Comparison of ENCODE assay signal across 39 mouse cellular contexts in genomic region chr4:134108196-134108595, GRCm38 (mm10). TPM values are rescaled to one million over a fixed set of nuclear protein-coding genes. Genes with fewer than 3 reads are reported as not detected.
A peak's percentile ranks its signal among the peaks of the same experiment; 100 is the strongest.
DNase-seq lines count a peak whose midpoint lies in the region; ATAC-seq and TF ChIP-seq lines count a peak whose summit lies in the region.
"Had no signal": no experiment of that assay in that cellular context is flagged by ENCODE, and none has a peak within 500 bp of the region (broad histone marks: within the 10 kb centered on the region; RNA-seq: fewer than 3 reads in every experiment).

No protein-coding gene starts in this region.

- no peaks in the 10 kb centered on the region for H3K36me3 ChIP-seq in midbrain, embryonic 10.5 days
- H3K36me3 ChIP-seq in midbrain, postnatal 0 days (ENCODE audit: insufficient read depth, low read length): no peaks in the 10 kb centered on the region
- no peaks in the 10 kb centered on the region for H3K36me3 ChIP-seq in stomach, postnatal 0 days (ENCODE audit: control insufficient read depth, insufficient read depth, low read length)
- H3K36me3 ChIP-seq: heart, embryonic 13.5 days; limb, embryonic 15.5 days; liver, embryonic 13.5 days; neural tube, embryonic 15.5 days had no signal

- H3K27me3 ChIP-seq in midbrain, embryonic 10.5 days (ENCODE audit: low read depth, poor library complexity, severe bottlenecking): no peaks in the 10 kb centered on the region
- no peaks in the 10 kb centered on the region for H3K27me3 ChIP-seq in midbrain, postnatal 0 days (ENCODE audit: insufficient read depth, low read length)
- H3K27me3 ChIP-seq in stomach, postnatal 0 days (ENCODE audit: control insufficient read depth, insufficient read depth, low read length): no peaks in the 10 kb centered on the region
- H3K27me3 ChIP-seq: CH12.LX; heart, embryonic 13.5 days; limb, embryonic 15.5 days; liver, embryonic 13.5 days; neural tube, embryonic 15.5 days had no signal

- no peak overlapping the region for H3K4me2 ChIP-seq in midbrain, postnatal 0 days (ENCODE audit: low read depth, low read length, poor library complexity, severe bottlenecking)
- H3K4me2 ChIP-seq in stomach, postnatal 0 days (replicated peaks; ENCODE audit: low read depth): no peak overlapping the region
- H3K4me2 ChIP-seq: heart, embryonic 13.5 days; limb, embryonic 15.5 days; liver, embryonic 13.5 days; neural tube, embryonic 15.5 days had no signal

- H3K4me3 ChIP-seq in layer of hippocampus, adult 2 months: no peak overlapping the region
- H3K4me3 ChIP-seq in midbrain, embryonic 10.5 days: no peak overlapping the region
- no peak overlapping the region for H3K4me3 ChIP-seq in midbrain, postnatal 0 days (ENCODE audit: low read depth, low read length)
- H3K4me3 ChIP-seq in stomach, postnatal 0 days (ENCODE audit: low read depth, low read length): no peak overlapping the region
- H3K4me3 ChIP-seq: erythroblast, embryonic 14.5 days; heart, embryonic 13.5 days; limb, embryonic 15.5 days; liver, embryonic 13.5 days; neural tube, embryonic 15.5 days had no signal

- no peak for TF ChIP-seq CTCF in layer of hippocampus, adult 2 months (conservative IDR thresholded peaks at IDR 0.05)
- no peak for TF ChIP-seq CTCF in midbrain, postnatal 0 days (IDR thresholded peaks at IDR 0.05)
- no peak for TF ChIP-seq CTCF in stomach, postnatal 0 days (IDR thresholded peaks at IDR 0.05; ENCODE audit: low read depth)

- H3K27ac ChIP-seq in layer of hippocampus, adult 2 months: peak overlapping the region; percentile 87
- peak overlapping the region; percentile 19; the same call in 1 of the 2 replicates for H3K27ac ChIP-seq in midbrain, embryonic 10.5 days (replicated peaks)
- H3K27ac ChIP-seq in midbrain, postnatal 0 days (ENCODE audit: low read depth, low read length): no peak overlapping the region
- no peak overlapping the region for H3K27ac ChIP-seq in stomach, postnatal 0 days (replicated peaks)
- H3K27ac ChIP-seq: heart, embryonic 13.5 days; limb, embryonic 15.5 days; liver, embryonic 13.5 days; neural tube, embryonic 15.5 days had no signal

- peaks cover 39% of the 10 kb centered on the region for H3K4me1 ChIP-seq in midbrain, embryonic 10.5 days
- no peaks in the 10 kb centered on the region for H3K4me1 ChIP-seq in midbrain, postnatal 0 days (ENCODE audit: insufficient read depth, low read length)
- no peaks in the 10 kb centered on the region for H3K4me1 ChIP-seq in stomach, postnatal 0 days (replicated peaks; ENCODE audit: control insufficient read depth, insufficient read depth)

- no peak for ATAC-seq in midbrain, postnatal 0 days (ENCODE audit: low FRiP score)
- ATAC-seq in stomach, postnatal 0 days (ENCODE audit: low FRiP score, low TSS enrichment): peak; percentile 49; the same call in 1 of the 2 replicates
- ATAC-seq in activated CD4-positive, CD25-positive, alpha-beta regulatory T cell, adult 4 months: no peak
- ATAC-seq: intestine, embryonic 16.5 days had no signal

- H3K9me3 ChIP-seq in midbrain, embryonic 10.5 days (replicated peaks): no peaks in the 10 kb centered on the region
- H3K9me3 ChIP-seq in midbrain, postnatal 0 days (ENCODE audit: low read length): no peaks in the 10 kb centered on the region
- no peaks in the 10 kb centered on the region for H3K9me3 ChIP-seq in stomach, postnatal 0 days (ENCODE audit: control insufficient read depth, low read length)
- H3K9me3 ChIP-seq: heart, embryonic 13.5 days; limb, embryonic 15.5 days; liver, embryonic 13.5 days; neural tube, embryonic 15.5 days had no signal

- no peak for TF ChIP-seq EP300 in stomach, postnatal 0 days (optimal IDR thresholded peaks at IDR 0.05)

- 57% methylated on average over 5 of the region's 5 CpGs for WGBS in midbrain, embryonic 10.5 days
- WGBS in midbrain, postnatal 0 days: 73% methylated on average over 5 of the region's 5 CpGs
- WGBS in stomach, postnatal 0 days: 52% methylated on average over 5 of the region's 5 CpGs

- DNase-seq in embryo, embryonic 10 days (ENCODE audit: low spot score): peak; percentile 55
- DNase-seq in embryo, embryonic 11 days: no peak
- DNase-seq in layer of hippocampus, adult 2 months (ENCODE audit: low spot score in 2 of 2): no peak
- DNase-seq in layer of hippocampus, adult 11-12 months (ENCODE audit: low spot score): no peak
- no peak for DNase-seq in midbrain, embryonic 10.5 days (ENCODE audit: low spot score)
- no peak for DNase-seq in midbrain, postnatal 0 days (ENCODE audit: low spot score)
- no peak for DNase-seq in stomach, postnatal 0 days (ENCODE audit: low spot score)
- DNase-seq: adrenal gland, adult 2 months; adrenal gland, postnatal 36 days; cerebellum, adult 18-20 months; cerebellum, postnatal 10 days; gastrocnemius, postnatal 14 days; heart, adult 18-20 months; heart, postnatal 10 days; kidney, adult 9 months; kidney, postnatal 10 days; liver, embryonic 13.5 days; lung, adult 18-20 months; midbrain, embryonic 14.5 days; retina, postnatal 1 day; right cerebral cortex, postnatal 14 days had no signal

- no peak overlapping the region for H3K9ac ChIP-seq in midbrain, postnatal 0 days (replicated peaks; ENCODE audit: low read length, poor library complexity, severe bottlenecking)
- H3K9ac ChIP-seq in stomach, postnatal 0 days (ENCODE audit: low read length): no peak overlapping the region
- H3K9ac ChIP-seq: heart, embryonic 13.5 days; liver, embryonic 13.5 days; neural tube, embryonic 15.5 days had no signal

RNA-seq across cellular contexts. Expression of gene Ubxn11, which starts 5.8 kb away (rescaled TPM):
- total RNA-seq in layer of hippocampus, adult 2 months (2021): 10 to 100 TPM; 34.0 to 42.4 TPM
- 4.8 and 6.5 TPM in 2 replicates for polyA plus RNA-seq in midbrain, embryonic 10.5 days (2016; fragmentation: Nextera tagmentation; extraction: Ambion mirVana)
- total RNA-seq in midbrain, postnatal 0 days (2014; rRNA removed): 4.9 and 8.4 TPM in 2 replicates
- 11.2 and 13.7 TPM in 2 replicates for polyA plus RNA-seq in midbrain, postnatal 0 days (2015; fragmentation: Nextera tagmentation; extraction: Ambion mirVana)
- 1.3 TPM in 2 replicates for polyA plus RNA-seq in stomach, postnatal 0 days (2015; fragmentation: Nextera tagmentation; extraction: Ambion mirVana)
- 10 to 100 TPM; 33.7 to 34.2 TPM for polyA plus RNA-seq in activated CD4-positive, CD25-positive, alpha-beta regulatory T cell, adult 4 months (2017; shearing (Covaris generic))

RNA-seq across cellular contexts. Expression of gene Cd52, which starts 13.3 kb away (rescaled TPM):
- total RNA-seq in layer of hippocampus, adult 2 months (2021): 1 to 10 TPM; 1.1 to 3.8 TPM
- polyA plus RNA-seq in midbrain, embryonic 10.5 days (2016; fragmentation: Nextera tagmentation; extraction: Ambion mirVana): 5.1 TPM in 2 replicates
- 0.66 TPM in 1 of 2 replicates, not detected in the other for total RNA-seq in midbrain, postnatal 0 days (2014; rRNA removed)
- 2.0 and 2.7 TPM in 2 replicates for polyA plus RNA-seq in midbrain, postnatal 0 days (2015; fragmentation: Nextera tagmentation; extraction: Ambion mirVana)
- 18.0 and 20.3 TPM in 2 replicates for polyA plus RNA-seq in stomach, postnatal 0 days (2015; fragmentation: Nextera tagmentation; extraction: Ambion mirVana)
- 1,000 to 10,000 TPM; 3,607 to 4,442 TPM for polyA plus RNA-seq in activated CD4-positive, CD25-positive, alpha-beta regulatory T cell, adult 4 months (2017; shearing (Covaris generic))
- polyA plus RNA-seq: C2C12 had no signal

RNA-seq across cellular contexts. Expression of gene Sh3bgrl3, which starts 20.4 kb away (rescaled TPM):
- total RNA-seq in layer of hippocampus, adult 2 months (2021): 100 to 1,000 TPM; 257 to 267 TPM
- 302 and 324 TPM in 2 replicates for polyA plus RNA-seq in midbrain, embryonic 10.5 days (2016; fragmentation: Nextera tagmentation; extraction: Ambion mirVana)
- 162 and 224 TPM in 2 replicates for total RNA-seq in midbrain, postnatal 0 days (2014; rRNA removed)
- polyA plus RNA-seq in midbrain, postnatal 0 days (2015; fragmentation: Nextera tagmentation; extraction: Ambion mirVana): 565 and 583 TPM in 2 replicates
- polyA plus RNA-seq in stomach, postnatal 0 days (2015; fragmentation: Nextera tagmentation; extraction: Ambion mirVana): 522 and 533 TPM in 2 replicates
- 1,000 to 10,000 TPM; 1,097 to 1,279 TPM for polyA plus RNA-seq in activated CD4-positive, CD25-positive, alpha-beta regulatory T cell, adult 4 months (2017; shearing (Covaris generic))

RNA-seq across cellular contexts. Expression of gene Crybg2, which starts 47.6 kb away (rescaled TPM):
- total RNA-seq in layer of hippocampus, adult 2 months (2021): 1 to 10 TPM; 2.7 to 3.0 TPM
- 2.0 TPM in 2 replicates for polyA plus RNA-seq in midbrain, embryonic 10.5 days (2016; fragmentation: Nextera tagmentation; extraction: Ambion mirVana)
- total RNA-seq in midbrain, postnatal 0 days (2014; rRNA removed): 4.2 and 4.5 TPM in 2 replicates
- polyA plus RNA-seq in midbrain, postnatal 0 days (2015; fragmentation: Nextera tagmentation; extraction: Ambion mirVana): 7.7 and 8.4 TPM in 2 replicates
- 15.6 and 21.6 TPM in 2 replicates for polyA plus RNA-seq in stomach, postnatal 0 days (2015; fragmentation: Nextera tagmentation; extraction: Ambion mirVana)
- polyA plus RNA-seq in activated CD4-positive, CD25-positive, alpha-beta regulatory T cell, adult 4 months (2017; shearing (Covaris generic)): 10 to 100 TPM; 15.7 to 20.2 TPM
- total RNA-seq: adrenal gland, postnatal 36 days; common myeloid progenitor, adult 5-6 weeks; gastrocnemius, postnatal 14 days; heart, postnatal 10 days had no signal
- polyA plus RNA-seq: C2C12; erythroblast, embryonic 14.5 days; heart, embryonic 13.5 days had no signal

RNA-seq across cellular contexts. Expression of gene Zfp683, which starts 54.6 kb away (rescaled TPM):
- not detected for total RNA-seq in layer of hippocampus, adult 2 months (2021)
- not detected in 2 replicates for polyA plus RNA-seq in midbrain, embryonic 10.5 days (2016; fragmentation: Nextera tagmentation; extraction: Ambion mirVana)
- total RNA-seq in midbrain, postnatal 0 days (2014; rRNA removed): not detected in 2 replicates
- not detected in 2 replicates for polyA plus RNA-seq in midbrain, postnatal 0 days (2015; fragmentation: Nextera tagmentation; extraction: Ambion mirVana)
- polyA plus RNA-seq in stomach, postnatal 0 days (2015; fragmentation: Nextera tagmentation; extraction: Ambion mirVana): not detected in 2 replicates
- under 1 TPM; 0.33 to 0.37 TPM for polyA plus RNA-seq in activated CD4-positive, CD25-positive, alpha-beta regulatory T cell, adult 4 months (2017; shearing (Covaris generic))
- total RNA-seq: adrenal gland, postnatal 36 days; CH12.LX; common myeloid progenitor, adult 5-6 weeks; gastrocnemius, postnatal 14 days; heart, adult 18-20 months; heart, postnatal 10 days; hematopoietic stem cell, adult 5-6 weeks; layer of hippocampus, postnatal 10 days; left cerebral cortex, adult 18-20 months; left cerebral cortex, postnatal 36 days; megakaryocyte-erythroid progenitor cell, adult 5-6 weeks had no signal
- polyA plus RNA-seq: brain, embryonic 14.5 days; C2C12; embryonic facial prominence, embryonic 14.5 days; erythroblast, embryonic 14.5 days; forebrain, embryonic 11.5 days; heart, embryonic 13.5 days; intestine, embryonic 16.5 days; limb, embryonic 15.5 days; liver, embryonic 13.5 days; midbrain, embryonic 14.5 days; neural tube, embryonic 15.5 days; stomach, embryonic 14.5 days had no signal

Comparison
In these comparisons a context has a peak if more than half of its experiments do, and no peak if none do; other contexts are left out.
1. H3K27ac ChIP-seq: peak in layer of hippocampus, adult 2 months (single experiment) and midbrain, embryonic 10.5 days (single experiment); none in midbrain, postnatal 0 days (single experiment) and stomach, postnatal 0 days (single experiment).
2. RNA of gene Cd52, which starts 13.3 kb away (polyA plus RNA-seq): 3,607 to 4,442 TPM in activated CD4-positive, CD25-positive, alpha-beta regulatory T cell, adult 4 months; 18.0 to 20.3 TPM in stomach, postnatal 0 days, 5.1 TPM in midbrain, embryonic 10.5 days and 2.0 to 2.7 TPM in midbrain, postnatal 0 days; every median in the first group is over 100 times any median in the second.